Mouse (Mus musculus): ENCODE measurements around the gene Esr1. TPM values are rescaled to one million over a fixed set of nuclear protein-coding genes. Genes with fewer than 3 reads are reported as not detected.
A peak's percentile ranks its signal among the peaks of the same experiment; 100 is the strongest.

Gene Esr1
- polyA plus RNA-seq, 2 experiments = 0.79 to 1.1 TPM

DNA sequence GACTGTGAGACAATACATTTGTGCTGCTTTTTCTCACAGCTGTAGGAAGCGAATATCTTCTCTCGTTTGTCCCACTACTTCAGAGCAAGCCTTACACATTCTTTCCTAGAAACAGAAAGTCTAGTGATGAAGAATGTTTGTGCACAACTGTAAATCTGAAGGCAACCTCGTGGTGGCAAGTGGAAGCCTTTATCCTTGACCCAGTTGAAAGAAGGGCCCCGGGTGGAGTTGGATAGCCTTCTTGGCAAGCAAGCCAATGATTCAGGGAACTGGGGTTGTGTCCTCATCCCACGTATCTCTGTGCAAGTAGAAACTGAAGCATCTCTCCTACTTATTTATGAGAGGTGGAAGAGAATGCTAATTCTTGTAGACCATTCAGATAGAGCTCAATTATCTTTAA is 71.7 kb downstream of the Esr1 start:
- Histone ChIP-seq H3K4me3 (replicated peaks; ENCODE audit: low read length) (no peak overlapping the region), H3K36me3 (ENCODE audit: control insufficient read depth, insufficient read depth, low read length) (no peaks in the 10 kb centered on the region), H3K4me1 (ENCODE audit: control insufficient read depth, insufficient read depth, low read length) (no peaks in the 10 kb centered on the region), H3K9me3 (ENCODE audit: control insufficient read depth, low read length) (no peaks in the 10 kb centered on the region), H3K27ac (replicated peaks; ENCODE audit: low read depth, low read length) (no peak overlapping the region), H3K4me2 (replicated peaks; ENCODE audit: low read depth, low read length, severe bottlenecking) (no peak overlapping the region), H3K9ac (ENCODE audit: low read depth, low read length, severe bottlenecking) (no peak overlapping the region), H3K27me3 (ENCODE audit: control insufficient read depth, insufficient read depth, low read length) (no peaks in the 10 kb centered on the region)
- ATAC-seq (ENCODE audit: low FRiP score, low read depth) (no peak), DNase-seq (ENCODE audit: low spot score) (no peak)
- TF ChIP-seq POLR2A (IDR thresholded peaks at IDR 0.05; ENCODE audit: borderline replicate concordance, extremely low read depth, insufficient read depth, insufficient read length) = no peak
- 82% methylated on average over 5 of the region's 5 CpGs for WGBS

DNA sequence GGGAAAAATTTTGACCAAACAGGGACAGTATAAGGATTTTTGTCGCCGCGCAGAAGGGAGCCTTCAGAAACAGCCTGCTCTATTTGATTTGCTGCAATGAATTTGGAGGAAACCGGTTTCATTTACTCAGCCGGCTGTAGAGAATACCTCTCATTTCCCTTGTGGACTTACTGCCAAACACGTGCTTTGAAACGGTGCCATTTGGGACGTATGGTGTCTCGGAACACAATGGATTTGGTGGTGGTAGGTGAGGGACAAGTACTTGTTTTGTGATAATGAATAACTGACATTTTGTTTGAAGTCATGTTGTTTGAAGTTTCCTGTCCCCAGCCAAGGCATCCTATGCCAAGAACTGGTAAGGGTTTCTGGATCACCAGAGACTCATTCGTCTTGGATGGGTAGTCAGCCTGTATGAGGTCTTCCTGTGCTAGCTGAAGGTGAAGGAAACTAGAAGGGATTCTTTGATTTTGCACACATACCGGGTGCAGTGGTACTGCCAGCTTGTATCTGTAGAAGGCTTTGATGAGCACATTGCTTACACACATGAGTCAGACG is 72.4 kb downstream of the Esr1 start:
- Histone ChIP-seq H3K27me3 (ENCODE audit: control insufficient read depth, insufficient read depth, low read length) (no peaks in the 10 kb centered on the region), H3K27ac (replicated peaks; ENCODE audit: low read depth, low read length) (no peak overlapping the region), H3K36me3 (ENCODE audit: control insufficient read depth, insufficient read depth, low read length) (no peaks in the 10 kb centered on the region), H3K4me3 (replicated peaks; ENCODE audit: low read length) (no peak overlapping the region), H3K4me2 (replicated peaks; ENCODE audit: low read depth, low read length, severe bottlenecking) (no peak overlapping the region), H3K9me3 (ENCODE audit: control insufficient read depth, low read length) (no peaks in the 10 kb centered on the region), H3K4me1 (ENCODE audit: control insufficient read depth, insufficient read depth, low read length) (no peaks in the 10 kb centered on the region), H3K9ac (ENCODE audit: low read depth, low read length, severe bottlenecking) (no peak overlapping the region)
- no peak for TF ChIP-seq POLR2A (IDR thresholded peaks at IDR 0.05; ENCODE audit: borderline replicate concordance, extremely low read depth, insufficient read depth, insufficient read length)
- ATAC-seq (ENCODE audit: low FRiP score, low read depth) = no peak
- DNase-seq (ENCODE audit: low spot score) = no peak
- 85% methylated on average over 12 of the region's 12 CpGs for WGBS

DNA sequence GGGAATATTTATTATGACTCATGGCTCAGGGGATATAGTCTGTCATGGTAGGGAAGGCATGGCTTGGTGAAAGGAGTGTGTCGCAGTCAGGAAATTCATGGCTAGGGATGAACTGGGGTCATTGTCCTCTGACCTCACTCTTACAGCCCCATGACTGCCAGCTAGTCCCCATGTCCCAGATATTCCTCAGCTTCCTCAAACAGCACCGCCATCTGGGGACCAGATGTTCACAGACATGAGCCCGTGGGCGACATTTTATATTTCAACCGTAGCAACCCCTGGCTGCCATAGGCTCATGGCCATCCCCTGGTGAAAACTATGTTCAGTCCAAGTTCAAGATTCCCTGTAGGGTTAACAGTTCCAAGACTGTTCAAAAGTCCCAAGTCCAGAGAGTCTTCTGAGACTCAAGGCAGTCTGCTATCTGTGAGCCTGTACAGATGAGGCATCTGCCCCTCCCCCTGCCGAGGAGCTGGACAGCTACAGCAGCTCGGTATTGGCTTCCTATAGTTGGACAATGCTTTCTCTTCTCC is 83.0 kb downstream of the Esr1 start:
- TF ChIP-seq POLR2A (IDR thresholded peaks at IDR 0.05; ENCODE audit: borderline replicate concordance, extremely low read depth, insufficient read depth, insufficient read length) = no peak
- Histone ChIP-seq H3K9me3 (ENCODE audit: control insufficient read depth, low read length) (no peaks in the 10 kb centered on the region), H3K4me3 (replicated peaks; ENCODE audit: low read length) (no peak overlapping the region), H3K4me2 (replicated peaks; ENCODE audit: low read depth, low read length, severe bottlenecking) (no peak overlapping the region), H3K27me3 (ENCODE audit: control insufficient read depth, insufficient read depth, low read length) (no peaks in the 10 kb centered on the region), H3K27ac (replicated peaks; ENCODE audit: low read depth, low read length) (no peak overlapping the region), H3K9ac (ENCODE audit: low read depth, low read length, severe bottlenecking) (no peak overlapping the region), H3K36me3 (ENCODE audit: control insufficient read depth, insufficient read depth, low read length) (no peaks in the 10 kb centered on the region), H3K4me1 (ENCODE audit: control insufficient read depth, insufficient read depth, low read length) (no peaks in the 10 kb centered on the region)
- DNase-seq (ENCODE audit: low spot score) = no peak
- 42% methylated on average over 7 of the region's 7 CpGs for WGBS
- no peak for ATAC-seq (ENCODE audit: low FRiP score, low read depth)

DNA sequence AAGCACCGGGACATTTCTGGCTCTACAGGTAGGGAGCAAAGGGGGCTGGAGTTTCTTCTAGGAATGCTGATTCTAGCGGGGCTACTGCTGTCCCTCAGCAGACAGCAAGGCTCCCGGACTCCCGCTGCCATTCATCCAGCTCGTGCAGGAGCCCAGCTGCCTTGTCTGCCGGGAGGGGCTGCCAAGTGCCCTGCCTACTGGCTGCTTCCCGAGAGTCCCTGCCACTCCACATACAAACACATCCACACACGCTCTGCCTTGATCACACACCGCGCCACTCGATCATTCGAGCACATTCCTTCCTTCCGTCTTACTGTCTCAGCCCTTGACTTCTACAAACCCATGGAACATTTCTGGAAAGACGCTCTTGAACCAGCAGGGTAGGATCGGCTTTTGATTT is 98.5 kb downstream of the Esr1 start:
- WGBS = 4% methylated on average over 15 of the region's 15 CpGs
- H3K4me3 ChIP-seq (replicated peaks; ENCODE audit: low read length) = peak overlapping the region; percentile 30
- H3K9ac ChIP-seq (ENCODE audit: low read depth, low read length, severe bottlenecking) = peak overlapping the region; percentile 43
- H3K36me3 ChIP-seq (ENCODE audit: control insufficient read depth, insufficient read depth, low read length) = no peaks in the 10 kb centered on the region
- no peak for TF ChIP-seq POLR2A (IDR thresholded peaks at IDR 0.05; ENCODE audit: borderline replicate concordance, extremely low read depth, insufficient read depth, insufficient read length)
- no peak overlapping the region for H3K27ac ChIP-seq (replicated peaks; ENCODE audit: low read depth, low read length)
- no peaks in the 10 kb centered on the region for H3K9me3 ChIP-seq (ENCODE audit: control insufficient read depth, low read length)
- peaks cover 33% of the 10 kb centered on the region for H3K27me3 ChIP-seq (ENCODE audit: control insufficient read depth, insufficient read depth, low read length)
- no peak for DNase-seq (ENCODE audit: low spot score)
- no peak; the same call in 1 of the 2 replicates for ATAC-seq (ENCODE audit: low FRiP score, low read depth)
- H3K4me2 ChIP-seq (replicated peaks; ENCODE audit: low read depth, low read length, severe bottlenecking) = peak overlapping the region; percentile 65
- peaks cover 15% of the 10 kb centered on the region for H3K4me1 ChIP-seq (ENCODE audit: control insufficient read depth, insufficient read depth, low read length)

DNA sequence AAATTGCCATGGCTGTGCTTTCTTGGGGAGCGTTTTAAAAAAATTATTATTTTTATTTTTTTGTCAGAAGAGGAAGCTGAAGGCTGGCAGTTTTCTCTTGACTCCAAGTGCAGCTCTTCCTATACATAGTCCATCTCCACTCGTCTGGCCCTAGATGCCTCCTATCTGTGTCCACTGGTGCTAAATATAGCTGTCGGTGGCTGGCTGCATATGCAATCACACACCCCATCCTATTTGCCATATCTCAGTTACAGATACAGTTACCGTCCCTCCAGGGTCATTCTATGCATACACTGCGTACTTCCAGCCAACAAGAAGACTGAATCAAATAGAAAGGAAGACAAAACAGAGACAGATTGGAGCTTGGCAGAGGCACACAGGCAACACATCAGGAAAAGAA is 100.0 kb downstream of the Esr1 start:
- H3K36me3 ChIP-seq (ENCODE audit: control insufficient read depth, insufficient read depth, low read length) = no peaks in the 10 kb centered on the region
- no peaks in the 10 kb centered on the region for H3K9me3 ChIP-seq (ENCODE audit: control insufficient read depth, low read length)
- H3K4me3 ChIP-seq (replicated peaks; ENCODE audit: low read length) = no peak overlapping the region
- no peak overlapping the region for H3K9ac ChIP-seq (ENCODE audit: low read depth, low read length, severe bottlenecking)
- WGBS = 50% methylated on average over 5 of the region's 5 CpGs
- no peak overlapping the region for H3K27ac ChIP-seq (replicated peaks; ENCODE audit: low read depth, low read length)
- DNase-seq (ENCODE audit: low spot score) (no peak), ATAC-seq (ENCODE audit: low FRiP score, low read depth) (no peak)
- H3K27me3 ChIP-seq (ENCODE audit: control insufficient read depth, insufficient read depth, low read length) = peaks cover 33% of the 10 kb centered on the region
- H3K4me2 ChIP-seq (replicated peaks; ENCODE audit: low read depth, low read length, severe bottlenecking) = no peak overlapping the region
- TF ChIP-seq POLR2A (IDR thresholded peaks at IDR 0.05; ENCODE audit: borderline replicate concordance, extremely low read depth, insufficient read depth, insufficient read length) = no peak
- peaks cover 15% of the 10 kb centered on the region for H3K4me1 ChIP-seq (ENCODE audit: control insufficient read depth, insufficient read depth, low read length)

All from limb, embryonic 14.5 days (tissue).